Mouse (Mus musculus): ENCODE data around the gene Nup133. TPM values are rescaled to one million over a fixed set of nuclear protein-coding genes. Genes with fewer than 3 reads are reported as not detected.
A peak's percentile ranks its signal among the peaks of the same experiment; 100 is the strongest.

The Nup133 gene
- polyA plus RNA-seq, 1 experiment = 21.0 TPM

- TF ChIP-seq POLR2A (IDR thresholded peaks at IDR 0.05; ENCODE audit: extremely low read depth, insufficient read depth, low read length) (peak; percentile 63; the same call in 1 of the 2 replicates), CTCF (IDR thresholded peaks at IDR 0.05; ENCODE audit: extremely low read depth, insufficient read depth, low read length) (no peak)
- Histone ChIP-seq H3K4me3 (ENCODE audit: insufficient read depth, low read length) (peak within 1 kb of the TSS; percentile 94), H3K27ac (ENCODE audit: insufficient read depth, low read length) (peak within 1 kb of the TSS; percentile 91), H3K4me1 (ENCODE audit: control insufficient read depth, insufficient read depth, low read length) (peaks cover 3% of the 10 kb centered on the region)
These were observed 89.3 kb downstream of the Nup133 start, which contains the start of gene Ccsap for GRCm38 (mm10) chr8:123859648-123860259. Gene Ccsap (minus strand): TSS chr8:123860209.

- Histone ChIP-seq H3K4me1 (ENCODE audit: control insufficient read depth, insufficient read depth, low read length) (peaks cover 2% of the 10 kb centered on the region; the same call in 1 of the 2 replicates), H3K27ac (ENCODE audit: insufficient read depth, low read length) (peak overlapping the region; percentile 91), H3K4me3 (ENCODE audit: insufficient read depth, low read length) (peak overlapping the region; percentile 94)
- TF ChIP-seq POLR2A (IDR thresholded peaks at IDR 0.05; ENCODE audit: extremely low read depth, insufficient read depth, low read length) (no peak), CTCF (IDR thresholded peaks at IDR 0.05; ENCODE audit: extremely low read depth, insufficient read depth, low read length) (no peak)
These were observed 90.0 kb downstream of the Nup133 start for GRCm38 (mm10) chr8:123858941-123859647.

GRCm38 (mm10) chr8:123858574-123858940, 90.5 kb downstream of the Nup133 start:
- Histone ChIP-seq H3K4me3 (ENCODE audit: insufficient read depth, low read length) (peak overlapping the region; percentile 94), H3K27ac (ENCODE audit: insufficient read depth, low read length) (peak overlapping the region; percentile 82), H3K4me1 (ENCODE audit: control insufficient read depth, insufficient read depth, low read length) (peaks cover 2% of the 10 kb centered on the region; the same call in 1 of the 2 replicates)
- no peak for TF ChIP-seq POLR2A (IDR thresholded peaks at IDR 0.05; ENCODE audit: extremely low read depth, insufficient read depth, low read length)
- no peak for TF ChIP-seq CTCF (IDR thresholded peaks at IDR 0.05; ENCODE audit: extremely low read depth, insufficient read depth, low read length)

GRCm38 (mm10) chr8:123857361-123857760, 91.7 kb downstream of the Nup133 start:
- TF ChIP-seq POLR2A (IDR thresholded peaks at IDR 0.05; ENCODE audit: extremely low read depth, insufficient read depth, low read length) (no peak), CTCF (IDR thresholded peaks at IDR 0.05; ENCODE audit: extremely low read depth, insufficient read depth, low read length) (no peak)
- Histone ChIP-seq H3K27ac (ENCODE audit: insufficient read depth, low read length) (no peak overlapping the region), H3K4me3 (ENCODE audit: insufficient read depth, low read length) (peak overlapping the region; percentile 94), H3K4me1 (ENCODE audit: control insufficient read depth, insufficient read depth, low read length) (peaks cover 2% of the 10 kb centered on the region; the same call in 1 of the 2 replicates)

- Histone ChIP-seq H3K4me3 (ENCODE audit: insufficient read depth, low read length) (no peak overlapping the region), H3K27ac (ENCODE audit: insufficient read depth, low read length) (no peak overlapping the region), H3K4me1 (ENCODE audit: control insufficient read depth, insufficient read depth, low read length) (peaks cover 2% of the 10 kb centered on the region; the same call in 1 of the 2 replicates)
- TF ChIP-seq CTCF (IDR thresholded peaks at IDR 0.05; ENCODE audit: extremely low read depth, insufficient read depth, low read length) = no peak
- TF ChIP-seq POLR2A (IDR thresholded peaks at IDR 0.05; ENCODE audit: extremely low read depth, insufficient read depth, low read length) = no peak
These were observed 94.2 kb downstream of the Nup133 start for GRCm38 (mm10) chr8:123854733-123855475.

- no peak overlapping the region for H3K27ac ChIP-seq (ENCODE audit: insufficient read depth, low read length)
- TF ChIP-seq POLR2A (IDR thresholded peaks at IDR 0.05; ENCODE audit: extremely low read depth, insufficient read depth, low read length) = no peak
- no peak for TF ChIP-seq CTCF (IDR thresholded peaks at IDR 0.05; ENCODE audit: extremely low read depth, insufficient read depth, low read length)
- no peak overlapping the region for H3K4me3 ChIP-seq (ENCODE audit: insufficient read depth, low read length)
- peaks cover 2% of the 10 kb centered on the region; the same call in 1 of the 2 replicates for H3K4me1 ChIP-seq (ENCODE audit: control insufficient read depth, insufficient read depth, low read length)
These were observed 94.8 kb downstream of the Nup133 start for GRCm38 (mm10) chr8:123854252-123854651.

GRCm38 (mm10) chr8:123851590-123851989, 97.5 kb downstream of the Nup133 start:
- no peak overlapping the region for H3K27ac ChIP-seq (ENCODE audit: insufficient read depth, low read length)
- peaks cover 15% of the 10 kb centered on the region for H3K4me1 ChIP-seq (ENCODE audit: control insufficient read depth, insufficient read depth, low read length)
- H3K4me3 ChIP-seq (ENCODE audit: insufficient read depth, low read length) = no peak overlapping the region
- TF ChIP-seq CTCF (IDR thresholded peaks at IDR 0.05; ENCODE audit: extremely low read depth, insufficient read depth, low read length) = no peak
- no peak for TF ChIP-seq POLR2A (IDR thresholded peaks at IDR 0.05; ENCODE audit: extremely low read depth, insufficient read depth, low read length)

GRCm38 (mm10) chr8:123849352-123849751, 99.7 kb downstream of the Nup133 start:
- Histone ChIP-seq H3K27ac (ENCODE audit: insufficient read depth, low read length) (no peak overlapping the region), H3K4me1 (ENCODE audit: control insufficient read depth, insufficient read depth, low read length) (peaks cover 18% of the 10 kb centered on the region), H3K4me3 (ENCODE audit: insufficient read depth, low read length) (no peak overlapping the region)
- TF ChIP-seq POLR2A (IDR thresholded peaks at IDR 0.05; ENCODE audit: extremely low read depth, insufficient read depth, low read length) (no peak), CTCF (IDR thresholded peaks at IDR 0.05; ENCODE audit: extremely low read depth, insufficient read depth, low read length) (no peak)

- Histone ChIP-seq H3K27ac (ENCODE audit: insufficient read depth, low read length) (no peak overlapping the region), H3K4me1 (ENCODE audit: control insufficient read depth, insufficient read depth, low read length) (peaks cover 18% of the 10 kb centered on the region), H3K4me3 (ENCODE audit: insufficient read depth, low read length) (no peak overlapping the region)
- TF ChIP-seq CTCF (IDR thresholded peaks at IDR 0.05; ENCODE audit: extremely low read depth, insufficient read depth, low read length) (no peak), POLR2A (IDR thresholded peaks at IDR 0.05; ENCODE audit: extremely low read depth, insufficient read depth, low read length) (no peak)
These were observed 101.5 kb downstream of the Nup133 start for GRCm38 (mm10) chr8:123847546-123847945.

Other genes with a start within 250 kb of the Nup133 start
- gene Rab4a, start 143.3 kb downstream of the Nup133 start, polyA plus RNA-seq (2012; rRNA removed) = 72.5 and 72.7 TPM in 2 replicates
- 45.1 and 48.1 TPM in 2 replicates for gene Ccsap, start 89.1 kb downstream of the Nup133 start, polyA plus RNA-seq (2012; rRNA removed)
- 24.6 and 33.3 TPM in 2 replicates for gene Acta1, start 54.5 kb downstream of the Nup133 start, polyA plus RNA-seq (2012; rRNA removed)
- 13.4 and 14.1 TPM in 2 replicates for gene Abcb10, start 33.9 kb upstream of the Nup133 start, polyA plus RNA-seq (2012; rRNA removed)
- gene Taf5l, start 72.1 kb upstream of the Nup133 start, polyA plus RNA-seq (2012; rRNA removed) = 17.0 and 17.5 TPM in 2 replicates
- 4.9 and 5.5 TPM in 2 replicates for gene Urb2, start 72.2 kb upstream of the Nup133 start, polyA plus RNA-seq (2012; rRNA removed)